Mouse (Mus musculus): ENCODE measurements around the gene Maz. TPM values are rescaled to one million over a fixed set of nuclear protein-coding genes. Genes with fewer than 3 reads are reported as not detected.

The Maz gene
- polyA plus RNA-seq, 1 experiment from 2014 or later, result 139 TPM

GRCm38 (mm10) chr7:126984667-126985444, 42.0 kb downstream of the Maz start:
- ATAC-seq (no peak), DNase-seq (ENCODE audit: low read depth, low spot score) (no peak)
- in situ Hi-C loops (cut with MboI; ENCODE audit: low pct_unique_long_range_greater_than_20kb), result no loop called here
- TF ChIP-seq CTCF (IDR thresholded peaks at IDR 0.05), result no peak
- ChIA-PET CTCF (no interaction called here), POLR2A (no interaction called here)
- no peaks in the 10 kb centered on the region for H3K27me3 ChIP-seq

DNA sequence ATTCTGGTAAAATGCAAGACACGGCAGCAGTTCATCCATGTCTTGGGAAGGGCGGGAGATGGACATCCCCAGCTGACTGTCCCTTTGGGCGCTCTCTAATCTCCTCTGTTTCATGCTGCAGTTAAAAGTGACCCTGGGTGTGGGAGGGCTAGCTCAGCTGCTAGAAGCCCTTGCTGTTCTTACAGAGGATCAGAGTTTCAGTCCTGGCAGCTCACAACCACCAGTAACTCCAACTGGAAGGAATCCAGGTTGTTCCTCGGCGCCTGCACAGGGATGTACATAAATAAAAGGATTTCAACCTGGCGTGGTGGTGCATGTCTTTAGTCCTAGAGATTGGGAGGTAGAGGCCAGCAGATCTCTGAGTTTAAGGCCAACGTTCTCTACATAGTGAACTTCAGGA, 43.7 kb downstream of the Maz start:
- ATAC-seq (no peak), DNase-seq (ENCODE audit: low read depth, low spot score) (no peak)
- no peaks in the 10 kb centered on the region for H3K27me3 ChIP-seq
- TF ChIP-seq CTCF (IDR thresholded peaks at IDR 0.05), result no peak
- ChIA-PET POLR2A (no interaction called here), CTCF (no interaction called here)
- in situ Hi-C loops (cut with MboI; ENCODE audit: low pct_unique_long_range_greater_than_20kb), result no loop called here

GRCm38 (mm10) chr7:126982054-126982453, 44.8 kb downstream of the Maz start:
- ATAC-seq (no peak), DNase-seq (ENCODE audit: low read depth, low spot score) (no peak)
- ChIA-PET POLR2A (interaction anchor here (1.8 kb wide), 1 partner anchor 35 kb away, joined by 4 read pairs; the partner anchor contains the start of genes Pagr1a and Pagr1b), CTCF (no interaction called here)
- in situ Hi-C loops (cut with MboI; ENCODE audit: low pct_unique_long_range_greater_than_20kb), result no loop called here
- H3K27me3 ChIP-seq, result no peaks in the 10 kb centered on the region
- TF ChIP-seq CTCF (IDR thresholded peaks at IDR 0.05), result no peak

DNA sequence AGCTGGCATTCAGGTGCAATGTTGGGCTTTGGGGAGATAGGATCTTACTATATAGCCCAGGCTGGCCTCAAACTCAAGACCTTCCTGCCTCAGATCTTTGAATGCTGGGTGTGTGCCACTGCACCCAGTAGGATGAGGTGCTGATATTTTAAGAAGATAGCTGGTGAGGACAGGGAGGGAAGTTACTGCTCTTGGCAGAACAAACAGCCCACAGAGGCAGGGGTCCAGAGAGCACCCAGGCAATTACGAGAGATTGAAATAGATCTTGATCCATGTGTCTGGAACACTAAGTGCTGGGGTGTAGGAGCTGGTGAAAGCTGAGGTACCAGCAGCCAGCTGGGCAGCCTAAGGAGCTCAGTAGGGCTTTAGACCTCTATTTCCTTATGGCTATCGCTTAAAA, 45.2 kb downstream of the Maz start:
- no peak for TF ChIP-seq CTCF (IDR thresholded peaks at IDR 0.05)
- ChIA-PET CTCF (no interaction called here), POLR2A (interaction anchor here (1.8 kb wide), 1 partner anchor 35 kb away, joined by 4 read pairs; the partner anchor contains the start of genes Pagr1a and Pagr1b)
- in situ Hi-C loops (cut with MboI; ENCODE audit: low pct_unique_long_range_greater_than_20kb), result no loop called here
- no peak for ATAC-seq
- no peak for DNase-seq (ENCODE audit: low read depth, low spot score)
- no peaks in the 10 kb centered on the region for H3K27me3 ChIP-seq

- no peaks in the 10 kb centered on the region for H3K27me3 ChIP-seq
- CTCF ChIA-PET, result no interaction called here
- TF ChIP-seq CTCF (IDR thresholded peaks at IDR 0.05), result no peak
- no peak for DNase-seq (ENCODE audit: low read depth, low spot score)
- in situ Hi-C loops (cut with MboI; ENCODE audit: low pct_unique_long_range_greater_than_20kb), result no loop called here
- no peak for ATAC-seq
- POLR2A ChIA-PET, result no interaction called here
Observed at GRCm38 (mm10) chr7:126978841-126979240, 48.0 kb downstream of the Maz start.

GRCm38 (mm10) chr7:126976878-126977459, 49.9 kb downstream of the Maz start:
- no peaks in the 10 kb centered on the region for H3K27me3 ChIP-seq
- TF ChIP-seq CTCF (IDR thresholded peaks at IDR 0.05), result no peak
- DNase-seq (ENCODE audit: low read depth, low spot score) (no peak), ATAC-seq (no peak)
- CTCF ChIA-PET, result interaction anchor here (1.0 to 1.1 kb wide), 3 partner anchors 23 to 144 kb away, joined by 3 to 4 read pairs (median 3); no protein-coding TSS in a partner anchor
- POLR2A ChIA-PET, result interaction anchor here (0.8 to 1.4 kb wide), 3 partner anchors 15 to 40 kb away, joined by 3 to 4 read pairs (median 3); partner anchors contain the start of genes Pagr1a and Pagr1b
- in situ Hi-C loops (cut with MboI; ENCODE audit: low pct_unique_long_range_greater_than_20kb), result no loop called here

GRCm38 (mm10) chr7:126975950-126976866, 50.6 kb downstream of the Maz start, which contains the start of gene Cdiptos:
Cdiptos (minus strand) TSS chr7:126976098.
- ChIA-PET POLR2A (interaction anchor here (0.8 to 1.4 kb wide), 3 partner anchors 16 to 41 kb away, joined by 3 to 4 read pairs (median 3); partner anchors contain the start of genes Pagr1a and Pagr1b), CTCF (interaction anchor here (1.0 to 1.1 kb wide), 3 partner anchors 23 to 144 kb away, joined by 3 to 4 read pairs (median 3); no protein-coding TSS in a partner anchor)
- H3K27me3 ChIP-seq, result no peaks in the 10 kb centered on the region
- DNase-seq (ENCODE audit: low read depth, low spot score) (peak; percentile 82), ATAC-seq (peak; percentile 73)
- peak; percentile 99 for TF ChIP-seq CTCF (IDR thresholded peaks at IDR 0.05)
- in situ Hi-C loops (cut with MboI; ENCODE audit: low pct_unique_long_range_greater_than_20kb), result no loop called here

GRCm38 (mm10) chr7:126975893-126975949, 51.1 kb downstream of the Maz start, which contains the start of gene Cdipt:
Cdipt (plus strand) TSS chr7:126975914.
- TF ChIP-seq CTCF (IDR thresholded peaks at IDR 0.05), result no peak
- in situ Hi-C loops (cut with MboI; ENCODE audit: low pct_unique_long_range_greater_than_20kb), result no loop called here
- ChIA-PET CTCF (no interaction called here), POLR2A (no interaction called here)
- ATAC-seq (no peak), DNase-seq (ENCODE audit: low read depth, low spot score) (no peak)
- H3K27me3 ChIP-seq, result no peaks in the 10 kb centered on the region

- in situ Hi-C loops (cut with MboI; ENCODE audit: low pct_unique_long_range_greater_than_20kb), result no loop called here
- DNase-seq (ENCODE audit: low read depth, low spot score), result no peak
- CTCF ChIA-PET, result no interaction called here
- POLR2A ChIA-PET, result no interaction called here
- H3K27me3 ChIP-seq, result no peaks in the 10 kb centered on the region
- no peak for TF ChIP-seq CTCF (IDR thresholded peaks at IDR 0.05)
- no peak for ATAC-seq
Observed at GRCm38 (mm10) chr7:126975493-126975892, 51.3 kb downstream of the Maz start.

Other genes with a start within 250 kb of the Maz start
- 0.49 TPM for gene Tbx6, start 245.6 kb downstream of the Maz start, polyA plus RNA-seq (2021)
- 94.3 TPM for gene Ppp4c, start 234.5 kb downstream of the Maz start, polyA plus RNA-seq (2021)
- 1.3 TPM for gene Fam57b, start 229.4 kb downstream of the Maz start, polyA plus RNA-seq (2021)
- gene 4930451I11Rik, start 195.4 kb downstream of the Maz start, polyA plus RNA-seq (2021), result not detected
- not detected for gene Doc2a, start 179.6 kb downstream of the Maz start, polyA plus RNA-seq (2021)
- 58.5 TPM for gene Hirip3, start 165.1 kb downstream of the Maz start, polyA plus RNA-seq (2021)
- gene Ino80e, start 164.7 kb downstream of the Maz start, polyA plus RNA-seq (2021), result 67.7 TPM
- gene Taok2, start 142.3 kb downstream of the Maz start, polyA plus RNA-seq (2021), result 66.0 TPM
- gene Tmem219, start 104.1 kb downstream of the Maz start, polyA plus RNA-seq (2021), result 48.0 TPM
- gene Kctd13, start 98.2 kb downstream of the Maz start, polyA plus RNA-seq (2021), result 14.0 TPM
- gene Asphd1, start 77.5 kb downstream of the Maz start, polyA plus RNA-seq (2021), result not detected
- gene Sez6l2, start 76.5 kb downstream of the Maz start, polyA plus RNA-seq (2021), result 0.08 TPM
- 143 TPM for gene Cdipt, start 51.1 kb downstream of the Maz start, polyA plus RNA-seq (2021)
- gene Cdiptos, start 50.9 kb downstream of the Maz start, polyA plus RNA-seq (2021), result 1.3 TPM
- 104 TPM for gene Mvp, start 12.4 kb downstream of the Maz start, polyA plus RNA-seq (2021)
- 0.33 TPM for gene Pagr1b, start 10.6 kb downstream of the Maz start, polyA plus RNA-seq (2021)
- gene Pagr1a, start 9.7 kb downstream of the Maz start, polyA plus RNA-seq (2021), result 17.5 TPM
- 39.5 TPM for gene Gm42742, start 5.9 kb downstream of the Maz start, polyA plus RNA-seq (2021)
- 0.36 TPM for gene Prrt2, start 5.8 kb downstream of the Maz start, polyA plus RNA-seq (2021)
- gene Kif22, start 15.4 kb upstream of the Maz start, polyA plus RNA-seq (2021), result 47.3 TPM
- not detected for gene Zg16, start 60.3 kb upstream of the Maz start, polyA plus RNA-seq (2021)
- gene AI467606, start 64.3 kb upstream of the Maz start, polyA plus RNA-seq (2021), result 0.71 TPM
- gene Qprt, start 95.2 kb upstream of the Maz start, polyA plus RNA-seq (2021), result not detected
- gene Spn, start 110.8 kb upstream of the Maz start, polyA plus RNA-seq (2021), result 0.21 TPM
- 66.6 TPM for gene Cd2bp2, start 169.0 kb upstream of the Maz start, polyA plus RNA-seq (2021)
- gene Tbc1d10b, start 181.4 kb upstream of the Maz start, polyA plus RNA-seq (2021), result 51.7 TPM
- 6.9 TPM for gene Mylpf, start 181.9 kb upstream of the Maz start, polyA plus RNA-seq (2021)
- gene Zfp553, start 206.0 kb upstream of the Maz start, polyA plus RNA-seq (2021), result 17.7 TPM
- 2.1 TPM for gene Sept1, start 206.1 kb upstream of the Maz start, polyA plus RNA-seq (2021)
- 45.1 TPM for gene Zfp771, start 217.2 kb upstream of the Maz start, polyA plus RNA-seq (2021)
- gene Dctpp1, start 233.7 kb upstream of the Maz start, polyA plus RNA-seq (2021), result 30.0 TPM
- gene Sephs2, start 247.0 kb upstream of the Maz start, polyA plus RNA-seq (2021), result 89.8 TPM

Data from Patski (cell line).